Mouse (Mus musculus) kidney, embryonic 14.5 days (tissue): ENCODE measurements around the gene B3gnt8. TPM values are rescaled to one million over a fixed set of nuclear protein-coding genes. Genes with fewer than 3 reads are reported as not detected.
"Not testable (repeated sequence)": the region's sequence is repeated elsewhere in the genome, so short reads cannot be mapped to it uniquely, and the experiment has no call there.

Experiments
- ATAC-seq: fragments of 200-750 bp; cut with Nextera tagmentation; 2 replicates; pipeline ENCODE4 v1.8.0; 2017; ENCODE audit warnings: moderate number of reproducible peaks, mild to moderate bottlenecking, moderate TSS enrichment, moderate library complexity; ENCODE audit not compliant: low FRiP score, low TSS enrichment
- H3K27ac ChIP-seq: fragments of 300-500 bp; sonication (generic); 2 replicates; pipeline ENCODE4 v1.5.1; 2014; ENCODE audit warnings: low read depth, mild to moderate bottlenecking, low read length, moderate library complexity, mixed read lengths
- H3K27me3 ChIP-seq: fragments of 300-500 bp; sonication (generic); 2 replicates; pipeline ENCODE4 v1.6.1; 2014; ENCODE audit warnings: mild to moderate bottlenecking, low read length; ENCODE audit not compliant: control insufficient read depth, insufficient read depth
- H3K36me3 ChIP-seq: fragments of 300-500 bp; sonication (generic); 2 replicates; pipeline ENCODE4 v1.6.1; 2014; ENCODE audit warnings: low read length, mixed read lengths; ENCODE audit not compliant: control insufficient read depth, insufficient read depth
- H3K4me1 ChIP-seq: fragments of 300-500 bp; sonication (generic); 2 replicates; pipeline ENCODE4 v1.6.1; 2014; ENCODE audit warnings: low read length, mixed read lengths; ENCODE audit not compliant: control insufficient read depth, insufficient read depth
- H3K4me2 ChIP-seq: fragments of 300-500 bp; sonication (generic); replicated peaks from 2 replicates; pipeline ENCODE4 v1.6.1; 2014; ENCODE audit warnings: low read depth, mild to moderate bottlenecking, low read length
- H3K4me3 ChIP-seq: fragments of 300-500 bp; sonication (generic); 2 replicates; pipeline ENCODE4 v1.5.1; 2014; ENCODE audit warnings: mild to moderate bottlenecking, low read length
- H3K9ac ChIP-seq: fragments of 300-500 bp; sonication (generic); 2 replicates; pipeline ENCODE4 v1.6.1; 2014; ENCODE audit warnings: low read depth, mild to moderate bottlenecking, low read length, moderate library complexity
- H3K9me3 ChIP-seq: fragments of 300-500 bp; sonication (generic); 2 replicates; pipeline ENCODE4 v1.6.1; 2016; ENCODE audit warnings: low read length; ENCODE audit not compliant: control insufficient read depth
- WGBS: fragments of 180-500 bp; shearing (Covaris S2); extraction: QIAGEN DNeasy Blood & Tissue Kit; methylation state at CpG from one replicate; pipeline ENCODE4 v1.1.7; 2014; 5-methylcytosine and 5-hydroxymethylcytosine counted together
- polyA plus RNA-seq: library from polyadenylated mRNA; unstranded; fragments of >200 nt; fragmentation: Nextera tagmentation; extraction: Ambion mirVana; gene quantifications from 2 replicates; pipeline ENCODE4 v1.2.1, GENCODE M21; 2014

B3gnt8 gene
- 4.5 and 5.2 TPM in 2 replicates for polyA plus RNA-seq

GRCm38 (mm10) chr7:25626509-25627430, at the start of gene B3gnt8:
B3gnt8 (plus strand) TSS chr7:25626654.
- H3K27me3 ChIP-seq: no peaks in the 10 kb centered on the region
- H3K36me3 ChIP-seq: peaks cover 56% of the 10 kb centered on the region
- no peaks in the 10 kb centered on the region for H3K9me3 ChIP-seq
- peak within 1 kb of the TSS; percentile 59; the same call in 1 of the 2 replicates for H3K27ac ChIP-seq
- peak within 1 kb of the TSS; percentile 70 for H3K4me2 ChIP-seq
- peaks cover 20% of the 10 kb centered on the region; the same call in 1 of the 2 replicates for H3K4me1 ChIP-seq
- ATAC-seq: peak; percentile 45
- H3K4me3 ChIP-seq: peak within 1 kb of the TSS; percentile 43
- peak within 1 kb of the TSS; percentile 64 for H3K9ac ChIP-seq
- WGBS: 12% methylated on average over 29 of the region's 29 CpGs

DNA sequence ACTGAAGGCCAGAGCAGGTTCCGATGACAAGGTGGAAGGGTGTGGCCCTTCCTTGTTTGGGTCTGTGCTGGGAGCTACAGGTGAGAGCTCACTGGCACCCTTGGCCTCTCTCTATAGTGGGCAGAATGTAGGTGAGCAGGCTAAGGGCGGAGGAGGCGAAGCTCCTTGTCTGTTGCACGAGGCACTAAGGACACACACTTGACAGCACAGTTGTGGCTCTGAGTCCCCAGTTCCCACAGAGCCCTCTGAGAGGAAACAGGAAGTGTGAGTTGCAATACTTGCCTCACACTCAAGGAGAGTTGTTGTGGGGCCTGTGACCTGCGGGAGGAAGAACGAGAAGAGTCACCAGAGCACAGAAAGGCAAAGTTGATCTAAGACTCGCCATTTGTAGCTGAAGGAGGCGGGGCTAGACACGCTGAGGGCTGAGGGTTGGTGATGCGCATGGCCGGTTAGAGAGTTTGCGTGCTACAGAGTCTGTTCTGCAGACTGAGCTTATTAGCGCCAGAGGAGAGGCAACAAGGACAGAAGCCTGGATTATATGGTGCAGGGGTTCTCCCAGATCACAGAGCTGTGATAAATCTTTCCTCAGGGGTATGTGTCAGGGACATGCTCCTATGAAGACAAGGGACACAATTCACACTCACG, 49.5 kb upstream of the B3gnt8 start:
- H3K4me3 ChIP-seq, H3K4me1 ChIP-seq, H3K9me3 ChIP-seq, H3K36me3 ChIP-seq, H3K4me2 ChIP-seq, H3K27me3 ChIP-seq, H3K9ac ChIP-seq: not testable (repeated sequence)
- ATAC-seq: peak; percentile 62; the same call in 1 of the 2 replicates
- H3K27ac ChIP-seq: peak overlapping the region; percentile 65; the same call in 1 of the 2 replicates
- WGBS: 40% methylated on average over 12 of the region's 14 CpGs

- ATAC-seq: no peak
- 0 out of 2 replicates have a peak, but pooled peaks cover 3% of the 10 kb centered on the region for H3K9me3 ChIP-seq
- H3K4me1 ChIP-seq: peaks cover 8% of the 10 kb centered on the region; the same call in 1 of the 2 replicates
- H3K36me3 ChIP-seq: no peaks in the 10 kb centered on the region
- H3K27ac ChIP-seq: no peak overlapping the region
- H3K27me3 ChIP-seq: no peaks in the 10 kb centered on the region
- 86% methylated on average over 10 of the region's 10 CpGs for WGBS
- no peak overlapping the region for H3K9ac ChIP-seq
- H3K4me2 ChIP-seq: no peak overlapping the region
- H3K4me3 ChIP-seq: no peak overlapping the region
Measured at GRCm38 (mm10) chr7:25579441-25579840, 47.0 kb upstream of the B3gnt8 start.

- no peak for ATAC-seq
- 91% methylated on average over 15 of the region's 15 CpGs for WGBS
Measured at GRCm38 (mm10) chr7:25582301-25582810, 44.1 kb upstream of the B3gnt8 start.

GRCm38 (mm10) chr7:25584651-25585050, 41.8 kb upstream of the B3gnt8 start:
- no peak overlapping the region for H3K9ac ChIP-seq
- no peak overlapping the region for H3K27ac ChIP-seq
- no peaks in the 10 kb centered on the region for H3K27me3 ChIP-seq
- H3K4me2 ChIP-seq: no peak overlapping the region
- no peak for ATAC-seq
- H3K4me1 ChIP-seq: no peaks in the 10 kb centered on the region
- no peak overlapping the region for H3K4me3 ChIP-seq
- WGBS: 88% methylated on average over 5 of the region's 5 CpGs
- no peaks in the 10 kb centered on the region for H3K36me3 ChIP-seq
- no peaks in the 10 kb centered on the region for H3K9me3 ChIP-seq

More at GRCm38 (mm10) chr7:25582301-25582810, 44.1 kb upstream of the B3gnt8 start:
- Histone ChIP-seq H3K4me1 (no peaks in the 10 kb centered on the region), H3K9ac (no peak overlapping the region), H3K27ac (no peak overlapping the region), H3K27me3 (no peaks in the 10 kb centered on the region), H3K36me3 (no peaks in the 10 kb centered on the region), H3K4me3 (no peak overlapping the region), H3K9me3 (0 out of 2 replicates have a peak, but pooled peaks cover 3% of the 10 kb centered on the region), H3K4me2 (no peak overlapping the region)

- no peak overlapping the region for H3K4me2 ChIP-seq
- H3K4me3 ChIP-seq: no peak overlapping the region
- H3K27ac ChIP-seq: no peak overlapping the region
- ATAC-seq: no peak
- no peaks in the 10 kb centered on the region for H3K36me3 ChIP-seq
- H3K9me3 ChIP-seq: no peaks in the 10 kb centered on the region
- H3K9ac ChIP-seq: no peak overlapping the region
- no peaks in the 10 kb centered on the region for H3K27me3 ChIP-seq
- no peaks in the 10 kb centered on the region for H3K4me1 ChIP-seq
- 77% methylated on average over 9 of the region's 9 CpGs for WGBS
Measured at GRCm38 (mm10) chr7:25585351-25586204, 40.9 kb upstream of the B3gnt8 start.

GRCm38 (mm10) chr7:25591226-25591625, 35.2 kb upstream of the B3gnt8 start:
- Histone ChIP-seq H3K36me3 (no peaks in the 10 kb centered on the region), H3K9ac (no peak overlapping the region), H3K4me2 (no peak overlapping the region), H3K9me3 (no peaks in the 10 kb centered on the region), H3K4me3 (no peak overlapping the region), H3K4me1 (no peaks in the 10 kb centered on the region), H3K27ac (no peak overlapping the region), H3K27me3 (no peaks in the 10 kb centered on the region)
- no peak for ATAC-seq
- 94% methylated on average over 2 of the region's 2 CpGs for WGBS

- WGBS: 86% methylated on average over 3 of the region's 3 CpGs
- Histone ChIP-seq H3K9ac (no peak overlapping the region), H3K27me3 (no peaks in the 10 kb centered on the region), H3K4me1 (no peaks in the 10 kb centered on the region), H3K4me2 (no peak overlapping the region), H3K9me3 (no peaks in the 10 kb centered on the region), H3K27ac (no peak overlapping the region), H3K36me3 (no peaks in the 10 kb centered on the region), H3K4me3 (no peak overlapping the region)
- ATAC-seq: no peak
Measured at GRCm38 (mm10) chr7:25593859-25594258, 32.6 kb upstream of the B3gnt8 start.
